Mouse (Mus musculus) CH12.LX (cell line): Measurements from ENCODE around the gene Ubl3. TPM values are rescaled to one million over a fixed set of nuclear protein-coding genes. Genes with fewer than 3 reads are reported as not detected.

Source experiments
- DNase-seq: peaks from one replicate; pipeline ENCODE4 v3.0.0-alpha.2; 2013; ENCODE audit errors: extremely low read depth
- H3K27ac ChIP-seq: 2 replicates; pipeline ENCODE4 v1.5.1; 2012; ENCODE audit warnings: low read depth, mild to moderate bottlenecking, control low read depth, moderate library complexity; ENCODE audit not compliant: insufficient read depth
- H3K27me3 ChIP-seq: replicated peaks from 2 replicates; pipeline ENCODE3; 2012; ENCODE audit warnings: inconsistent platforms
- H3K36me3 ChIP-seq, 2 experiments: replicated peaks in 1 of 2; 2 replicates each; pipeline versions ENCODE3 to v1.6.1; 2012; ENCODE audit warnings: inconsistent platforms in 1 of 2, low read length in 1 of 2, mild to moderate bottlenecking in 1 of 2, mixed read lengths in 1 of 2, moderate library complexity in 1 of 2; ENCODE audit not compliant: control insufficient read depth in 1 of 2, insufficient read depth in 1 of 2
- H3K4me1 ChIP-seq, 2 experiments: 2 replicates each; pipeline ENCODE4 v1.6.1; 2012; ENCODE audit warnings: inconsistent platforms in 1 of 2, moderate library complexity in 1 of 2; ENCODE audit not compliant: insufficient read depth in 2 of 2, control insufficient read depth in 1 of 2
- H3K4me2 ChIP-seq: 2 replicates; pipeline ENCODE4 v1.6.1; 2012; ENCODE audit warnings: low read depth, mild to moderate bottlenecking, control low read depth; ENCODE audit not compliant: poor library complexity, insufficient read depth, severe bottlenecking
- H3K4me3 ChIP-seq, 3 experiments: fragments of 150-350 bp in 1 of 3; sonication (generic) in 1 of 3; replicated peaks in 1 of 3; 2 replicates each; pipeline versions ENCODE3 to v1.5.1; 2011 to 2012; ENCODE audit warnings: low read depth in 2 of 3, low read length in 2 of 3, mild to moderate bottlenecking in 2 of 3, moderate library complexity in 2 of 3, control low read depth in 1 of 3, improper control_type of control experiment in 1 of 3, inconsistent platforms in 1 of 3, mixed read lengths in 1 of 3; ENCODE audit not compliant: poor library complexity in 1 of 3
- H3K79me2 ChIP-seq: replicated peaks from 2 replicates; pipeline ENCODE4 v1.6.1; 2012; ENCODE audit warnings: mild to moderate bottlenecking, moderate library complexity; ENCODE audit not compliant: control insufficient read depth, poor library complexity, insufficient read depth, severe bottlenecking; ENCODE audit errors: extremely low read depth
- H3K9ac ChIP-seq: 2 replicates; pipeline ENCODE4 v1.6.1; 2012; ENCODE audit warnings: low read depth, mild to moderate bottlenecking, control low read depth, moderate library complexity; ENCODE audit not compliant: insufficient read depth
- H3K9me3 ChIP-seq: replicated peaks from 2 replicates; pipeline ENCODE3; 2012; ENCODE audit warnings: low read length, inconsistent platforms, mixed read lengths
- BHLHE40 ChIP-seq: IDR thresholded peaks from 2 replicates; pipeline ENCODE4 v1.6.1; 2011; ENCODE audit warnings: mild to moderate bottlenecking, low read depth, low read length, improper control_type of control experiment
- CHD1 ChIP-seq: IDR thresholded peaks from 2 replicates; pipeline ENCODE4 v1.6.1; 2012; ENCODE audit warnings: low read depth, low read length, improper control_type of control experiment, inconsistent platforms
- CHD2 ChIP-seq: IDR thresholded peaks from 2 replicates; pipeline ENCODE4 v1.6.1; 2011; ENCODE audit warnings: low read length, improper control_type of control experiment
- E2F4 ChIP-seq: IDR thresholded peaks from 2 replicates; pipeline ENCODE4 v1.6.1; 2011; ENCODE audit warnings: low read depth, low read length, improper control_type of control experiment; ENCODE audit not compliant: insufficient replicate concordance
- ELF1 ChIP-seq: IDR thresholded peaks from 2 replicates; pipeline ENCODE4 v1.6.1; 2014; ENCODE audit warnings: low read depth, mild to moderate bottlenecking, inconsistent platforms, low read length, improper control_type of control experiment
- EP300 ChIP-seq: IDR thresholded peaks from 2 replicates; pipeline ENCODE4 v1.6.1; 2011; ENCODE audit warnings: low read length, improper control_type of control experiment
- ETS1 ChIP-seq: conservative IDR thresholded peaks from 2 replicates; pipeline ENCODE4 v1.6.1; 2012; ENCODE audit warnings: low read depth, mild to moderate bottlenecking, inconsistent platforms, low read length, improper control_type of control experiment, moderate library complexity
- GABPA ChIP-seq: IDR thresholded peaks from 2 replicates; pipeline ENCODE4 v1.6.1; 2012; ENCODE audit warnings: low read depth, low read length, improper control_type of control experiment, inconsistent platforms; ENCODE audit not compliant: insufficient replicate concordance
- HCFC1 ChIP-seq: IDR thresholded peaks from 2 replicates; pipeline ENCODE4 v1.6.1; 2012; ENCODE audit warnings: low read depth, mild to moderate bottlenecking, inconsistent platforms, low read length, improper control_type of control experiment
- IRF4 ChIP-seq: IDR thresholded peaks from 2 replicates; pipeline ENCODE4 v1.6.1; 2014; ENCODE audit warnings: low read depth, mild to moderate bottlenecking, inconsistent platforms, low read length, improper control_type of control experiment
- JUN ChIP-seq: IDR thresholded peaks from 2 replicates; pipeline ENCODE4 v1.6.1; 2011; ENCODE audit warnings: low read depth, mild to moderate bottlenecking, low read length, improper control_type of control experiment, moderate library complexity; ENCODE audit not compliant: insufficient read depth
- JUND ChIP-seq: conservative IDR thresholded peaks from 2 replicates; pipeline ENCODE4 v1.6.1; 2011; ENCODE audit warnings: low read depth, low read length, improper control_type of control experiment
- KAT2A ChIP-seq: IDR thresholded peaks from 2 replicates; pipeline ENCODE4 v1.6.1; 2012; ENCODE audit warnings: low read length, improper control_type of control experiment, inconsistent platforms; ENCODE audit not compliant: insufficient replicate concordance
- MAFK ChIP-seq: IDR thresholded peaks from 2 replicates; pipeline ENCODE4 v1.6.1; 2011; ENCODE audit warnings: low read length, improper control_type of control experiment; ENCODE audit not compliant: insufficient replicate concordance
- MAX ChIP-seq: IDR thresholded peaks from 2 replicates; pipeline ENCODE4 v1.6.1; 2011; ENCODE audit warnings: low read length, improper control_type of control experiment
- MAZ ChIP-seq: IDR thresholded peaks from 2 replicates; pipeline ENCODE4 v1.6.1; 2012; ENCODE audit warnings: low read depth, mild to moderate bottlenecking, inconsistent platforms, low read length, improper control_type of control experiment, moderate library complexity
- MEF2A ChIP-seq: IDR thresholded peaks from 2 replicates; pipeline ENCODE4 v1.6.1; 2014; ENCODE audit warnings: low read depth, mild to moderate bottlenecking, inconsistent platforms, low read length, improper control_type of control experiment, borderline replicate concordance
- MXI1 ChIP-seq: IDR thresholded peaks from 2 replicates; pipeline ENCODE4 v1.6.1; 2011; ENCODE audit warnings: mild to moderate bottlenecking, low read depth, low read length, improper control_type of control experiment
- MYC ChIP-seq: IDR thresholded peaks from 2 replicates; pipeline ENCODE4 v1.6.1; 2011; ENCODE audit warnings: low read depth, mild to moderate bottlenecking, improper control_type of control experiment, low read length
- NELFE ChIP-seq: IDR thresholded peaks from 2 replicates; pipeline ENCODE4 v1.6.1; 2011; ENCODE audit warnings: low read depth, low read length, improper control_type of control experiment
- NRF1 ChIP-seq: IDR thresholded peaks from 2 replicates; pipeline ENCODE4 v1.6.1; 2014; ENCODE audit warnings: low read depth, mild to moderate bottlenecking, inconsistent platforms, low read length, improper control_type of control experiment, moderate library complexity
- PAX5 ChIP-seq: IDR thresholded peaks from 2 replicates; pipeline ENCODE4 v1.6.1; 2012; ENCODE audit warnings: low read length, inconsistent platforms, mixed read lengths
- POLR2A ChIP-seq: IDR thresholded peaks from 2 replicates; pipeline ENCODE4 v1.6.1; 2011; ENCODE audit warnings: low read depth, mild to moderate bottlenecking, improper control_type of control experiment, low read length
- POLR2AphosphoS2 ChIP-seq: IDR thresholded peaks from 2 replicates; pipeline ENCODE4 v1.6.1; 2011; ENCODE audit warnings: low read depth, low read length, improper control_type of control experiment
- RAD21 ChIP-seq: IDR thresholded peaks from 2 replicates; pipeline ENCODE4 v1.6.1; 2011; ENCODE audit warnings: low read depth, mild to moderate bottlenecking, low read length, improper control_type of control experiment, moderate library complexity
- RCOR1 ChIP-seq: conservative IDR thresholded peaks from 2 replicates; pipeline ENCODE4 v1.6.1; 2012; ENCODE audit warnings: low read depth, mild to moderate bottlenecking, inconsistent platforms, low read length, improper control_type of control experiment
- SIN3A ChIP-seq: IDR thresholded peaks from 2 replicates; pipeline ENCODE4 v1.6.1; 2012; ENCODE audit warnings: low read length, improper control_type of control experiment, inconsistent platforms
- SMC3 ChIP-seq: IDR thresholded peaks from 2 replicates; pipeline ENCODE4 v1.6.1; 2011; ENCODE audit warnings: low read depth, low read length, improper control_type of control experiment
- TBP ChIP-seq: conservative IDR thresholded peaks from 2 replicates; pipeline ENCODE4 v1.6.1; 2011; ENCODE audit warnings: low read depth, low read length, improper control_type of control experiment
- TCF12 ChIP-seq: IDR thresholded peaks from 2 replicates; pipeline ENCODE4 v1.6.1; 2014; ENCODE audit warnings: low read depth, mild to moderate bottlenecking, inconsistent platforms, low read length, improper control_type of control experiment
- UBTF ChIP-seq: IDR thresholded peaks from 2 replicates; pipeline ENCODE4 v1.6.1; 2012; ENCODE audit warnings: low read depth, mild to moderate bottlenecking, inconsistent platforms, low read length, improper control_type of control experiment, moderate library complexity
- USF1 ChIP-seq: IDR thresholded peaks from 2 replicates; pipeline ENCODE4 v1.6.1; 2014; ENCODE audit warnings: low read depth, mild to moderate bottlenecking, inconsistent platforms, low read length, improper control_type of control experiment
- USF2 ChIP-seq: conservative IDR thresholded peaks from 2 replicates; pipeline ENCODE4 v1.6.1; 2011; ENCODE audit warnings: low read depth, low read length, improper control_type of control experiment
- ZC3H11A ChIP-seq: IDR thresholded peaks from 2 replicates; pipeline ENCODE4 v1.6.1; 2012; ENCODE audit warnings: low read depth, mild to moderate bottlenecking, inconsistent platforms, low read length, improper control_type of control experiment
- ZKSCAN1 ChIP-seq: IDR thresholded peaks from 2 replicates; pipeline ENCODE4 v1.6.1; 2012; ENCODE audit warnings: low read depth, inconsistent platforms, low read length, improper control_type of control experiment, borderline replicate concordance
- ZMIZ1 ChIP-seq: IDR thresholded peaks from 2 replicates; pipeline ENCODE4 v1.6.1; 2012; ENCODE audit warnings: low read depth, mild to moderate bottlenecking, inconsistent platforms, low read length, improper control_type of control experiment
- ZNF384 ChIP-seq: IDR thresholded peaks from 2 replicates; pipeline ENCODE4 v1.6.1; 2012; ENCODE audit warnings: low read depth, low read length, improper control_type of control experiment, inconsistent platforms
- dilution Hi-C: fragments of 300-500 bp; cut with MboI; formaldehyde crosslinking; loops from 2 replicates; pipeline ENCODE4 v1.14.3; 2020; ENCODE audit warnings: low sequenced_read_pairs; ENCODE audit not compliant: extremely low pct_unique_long_range_greater_than_20kb, extremely low pct_ligation_motif_present
- in situ Hi-C: fragments of 300-500 bp; cut with MboI; formaldehyde crosslinking; loops from 3 replicates; pipeline ENCODE4 v1.14.3; 2019; ENCODE audit warnings: low sequenced_read_pairs, low pct_ligation_motif_present, low pct_unique_long_range_greater_than_20kb, mixed read lengths
- polyA plus RNA-seq: library from polyadenylated mRNA; unstranded; fragments of >175 nt; gene quantifications from 2 replicates; pipeline ENCODE4 v1.2.1, GENCODE M21; 2012; ENCODE audit warnings: low read depth; ENCODE audit not compliant: insufficient read length
- total RNA-seq, 2 experiments: library from RNA; depleted of rRNA; stranded (reverse); fragments of 300-350 nt in 1 of 2; fragments of >200 nt in 1 of 2; gene quantifications; 2 replicates each; pipeline ENCODE4 v1.2.3; 2012 to 2014

Ubl3 gene
- total RNA-seq (2012; rRNA removed) (44.8 and 46.9 TPM in 2 replicates), total RNA-seq (2014; rRNA removed) (83.3 and 83.5 TPM in 2 replicates), polyA plus RNA-seq (81.8 and 85.9 TPM in 2 replicates)

DNA sequence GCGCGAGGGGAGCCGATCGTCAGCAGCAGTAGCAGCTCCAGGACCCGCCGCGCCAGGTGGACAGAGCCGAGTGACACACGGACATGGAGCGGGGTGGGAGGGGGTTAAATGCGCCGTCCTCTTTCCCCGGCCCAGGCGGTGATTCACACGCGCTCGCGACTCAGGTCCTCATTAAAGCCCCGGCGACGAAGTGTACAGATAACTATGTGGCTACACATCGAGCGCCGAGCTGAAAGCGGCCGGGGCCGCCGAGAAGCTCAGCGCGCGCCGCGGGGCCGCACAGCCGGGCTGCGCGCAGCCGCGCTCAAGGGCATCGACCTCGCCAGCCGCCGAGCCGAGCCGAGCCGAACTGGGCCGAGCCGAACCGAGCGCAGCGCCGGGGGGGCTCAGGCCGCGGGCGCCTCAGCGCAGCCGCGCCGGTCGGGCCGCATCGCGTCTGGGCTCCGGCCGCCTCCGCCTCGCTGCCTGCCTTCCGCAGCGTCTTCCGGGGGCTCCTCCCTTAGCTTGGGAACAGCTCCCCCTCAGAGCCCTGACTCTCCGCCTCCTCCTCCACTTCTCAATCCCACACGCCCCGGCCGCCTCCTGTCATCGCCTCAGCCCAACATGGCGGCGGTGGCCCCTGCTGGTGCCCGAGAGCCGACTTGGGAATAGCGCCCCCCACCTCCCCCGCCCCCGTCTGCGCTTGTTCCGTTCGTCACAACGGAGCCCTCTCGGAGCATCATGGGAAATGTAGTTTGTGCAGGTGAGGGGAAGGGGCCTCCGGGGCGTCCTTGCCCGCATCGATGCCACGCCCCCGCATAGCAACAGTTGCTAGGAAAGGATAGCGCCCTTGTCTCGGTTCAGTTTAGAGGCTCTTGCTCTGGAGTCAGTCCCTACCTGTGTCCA lies at the start of gene Ubl3:
Gene Ubl3 (minus strand): TSS at position 603 of the 885 bp plus-strand sequence.
- in situ Hi-C loops, result loop anchor here (10.0 kb wide), 1 partner anchor 52 kb away; no protein-coding TSS in a partner anchor
- H3K4me3 ChIP-seq, result peak within 1 kb of the TSS; percentile 70 to 78 (median 71)
- peak; percentile 96 for DNase-seq
- H3K79me2 ChIP-seq, result peaks cover 38% of the 10 kb centered on the region
- peak within 1 kb of the TSS; percentile 22; the same call in 1 of the 2 replicates for H3K4me2 ChIP-seq
- no peaks in the 10 kb centered on the region for H3K36me3 ChIP-seq
- H3K27me3 ChIP-seq, result no peaks in the 10 kb centered on the region
- peak within 1 kb of the TSS; percentile 73 for H3K9ac ChIP-seq
- dilution Hi-C loops, result no loop called here
- no peaks in the 10 kb centered on the region for H3K9me3 ChIP-seq
- peaks cover 31 to 66% of the 10 kb centered on the region in 2 experiments for H3K4me1 ChIP-seq
- peak within 1 kb of the TSS; percentile 78 for H3K27ac ChIP-seq
- TF ChIP-seq KAT2A, result peak; percentile 93; the same call in 1 of the 2 replicates
- TF ChIP-seq MAZ, result peak; percentile 100
- peak; percentile 82 for TF ChIP-seq NELFE
- no peak; the same call in 1 of the 2 replicates for TF ChIP-seq RCOR1
- no peak for TF ChIP-seq UBTF
- TF ChIP-seq MAX, result no peak
- no peak for TF ChIP-seq E2F4
- TF ChIP-seq ETS1, result peak; percentile 43; the same call in 1 of the 2 replicates
- TF ChIP-seq HCFC1, result peak; percentile 100
- TF ChIP-seq RAD21, result no peak; the same call in 1 of the 2 replicates
- no peak for TF ChIP-seq MEF2A
- TF ChIP-seq ZKSCAN1, result no peak
- TF ChIP-seq ZNF384, result no peak
- no peak for TF ChIP-seq CHD1
- no peak for TF ChIP-seq MAFK
- TF ChIP-seq EP300, result no peak
- peak; percentile 72 for TF ChIP-seq CHD2
- TF ChIP-seq BHLHE40, result no peak
- TF ChIP-seq PAX5, result no peak
- TF ChIP-seq ELF1, result peak; percentile 85
- peak; percentile 61; the same call in 1 of the 2 replicates for TF ChIP-seq GABPA
- TF ChIP-seq JUN, result no peak
- TF ChIP-seq NRF1, result peak; percentile 68
- TF ChIP-seq TCF12, result peak; percentile 38; the same call in 1 of the 2 replicates
- no peak for TF ChIP-seq SMC3
- no peak for TF ChIP-seq TBP
- TF ChIP-seq ZC3H11A, result no peak
- TF ChIP-seq ZMIZ1, result no peak; the same call in 1 of the 2 replicates
- TF ChIP-seq IRF4, result peak; percentile 86
- no peak; the same call in 1 of the 2 replicates for TF ChIP-seq USF2
- TF ChIP-seq POLR2A, result peak; percentile 80
- TF ChIP-seq USF1, result no peak
- TF ChIP-seq MXI1, result peak; percentile 89
- no peak for TF ChIP-seq POLR2AphosphoS2
- TF ChIP-seq MYC, result no peak
- TF ChIP-seq JUND, result no peak
- TF ChIP-seq SIN3A, result peak; percentile 53; the same call in 1 of the 2 replicates
